Mouse (Mus musculus) embryonic fibroblast, embryonic 13.5 days (primary cell): ENCODE measurements around the gene Nek6.

ENCODE experiments used
- CTCF ChIP-seq: IDR thresholded peaks from 2 replicates; pipeline ENCODE4 v1.5.1; 2011; ENCODE audit warnings: mild to moderate bottlenecking, control low read depth, low read length, moderate library complexity, borderline replicate concordance; ENCODE audit not compliant: insufficient read depth
- POLR2A ChIP-seq: IDR thresholded peaks from 2 replicates; pipeline ENCODE4 v1.6.1; 2011; ENCODE audit warnings: low read depth, mild to moderate bottlenecking, control low read depth, low read length, moderate library complexity

DNA sequence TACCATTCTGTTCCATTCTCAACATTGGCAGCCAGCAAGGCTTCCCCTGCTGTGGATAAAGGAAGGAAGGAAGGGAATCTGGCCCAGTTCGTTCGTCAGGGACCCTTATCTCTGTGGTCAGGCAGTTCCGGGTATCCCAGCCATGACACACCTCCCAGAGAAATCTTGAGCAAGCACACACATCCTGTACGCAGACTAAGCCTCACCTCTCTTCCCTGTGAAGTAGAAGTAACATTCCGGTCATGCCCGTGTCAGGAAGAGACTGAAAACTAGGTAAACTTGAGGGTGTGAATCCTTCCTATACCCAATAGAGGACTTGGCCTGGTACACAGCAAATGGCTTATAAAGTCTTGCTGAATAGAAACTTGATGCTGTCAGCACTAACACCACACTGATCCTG lies 21.9 kb downstream of the Nek6 start:
- TF ChIP-seq POLR2A (no peak), CTCF (no peak)
